Mouse (Mus musculus) liver, embryonic 14.5 days (tissue): ENCODE data around the gene Crlf1. TPM values are rescaled to one million over a fixed set of nuclear protein-coding genes. Genes with fewer than 3 reads are reported as not detected.

Source experiments
- ATAC-seq: fragments of 200-750 bp; cut with Nextera tagmentation; 2 replicates; pipeline ENCODE4 v1.8.0; 2017; ENCODE audit warnings: moderate number of reproducible peaks, mild to moderate bottlenecking, moderate library complexity; ENCODE audit not compliant: insufficient read depth
- DNase-seq, 3 experiments: peaks; one replicate each; pipeline ENCODE4 v3.0.0-alpha.2; 2012 to 2013; ENCODE audit warnings: low read depth in 3 of 3, low spot score in 3 of 3
- H3K27ac ChIP-seq: fragments of 300-500 bp; sonication (generic); 2 replicates; pipeline ENCODE4 v1.5.1; 2014; ENCODE audit warnings: moderate library complexity, mild to moderate bottlenecking, control low read depth, inconsistent platforms
- H3K27me3 ChIP-seq: fragments of 300-500 bp; sonication (generic); 2 replicates; pipeline ENCODE4 v1.6.1; 2014; ENCODE audit warnings: mild to moderate bottlenecking, low read length, moderate library complexity; ENCODE audit not compliant: control insufficient read depth, insufficient read depth
- H3K36me3 ChIP-seq: fragments of 300-500 bp; sonication (generic); replicated peaks from 2 replicates; pipeline ENCODE4 v1.6.1; 2014; ENCODE audit warnings: low read depth; ENCODE audit not compliant: control insufficient read depth, insufficient read depth
- H3K4me1 ChIP-seq, 2 experiments: fragments of 200-500 bp in 1 of 2; fragments of 300-500 bp in 1 of 2; sonication (generic) in 1 of 2; replicated peaks; 2 replicates each; pipeline ENCODE4 v1.6.1; 2012 to 2014; ENCODE audit warnings: antibody characterized with exemption in 1 of 2, inconsistent platforms in 1 of 2, low read length in 1 of 2; ENCODE audit not compliant: control insufficient read depth in 2 of 2, insufficient read depth in 2 of 2
- H3K4me2 ChIP-seq: fragments of 300-500 bp; sonication (generic); 2 replicates; pipeline ENCODE4 v1.6.1; 2014; ENCODE audit warnings: low read depth, mild to moderate bottlenecking, control low read depth, moderate library complexity
- H3K4me3 ChIP-seq, 2 experiments: fragments of 200-500 bp in 1 of 2; fragments of 300-500 bp in 1 of 2; sonication (generic) in 1 of 2; 2 replicates each; pipeline ENCODE4 v1.5.1; 2012 to 2014; ENCODE audit warnings: low read depth in 2 of 2, low read length in 2 of 2, mild to moderate bottlenecking in 2 of 2, control low read depth in 1 of 2, inconsistent platforms in 1 of 2, moderate library complexity in 1 of 2; ENCODE audit not compliant: insufficient read depth in 1 of 2
- H3K9ac ChIP-seq: fragments of 300-500 bp; sonication (generic); replicated peaks from 2 replicates; pipeline ENCODE4 v1.6.1; 2014; ENCODE audit warnings: mild to moderate bottlenecking, control low read depth, moderate library complexity
- H3K9me3 ChIP-seq: fragments of 300-500 bp; sonication (generic); 2 replicates; pipeline ENCODE4 v1.6.1; 2016; ENCODE audit warnings: low read length, mixed read lengths; ENCODE audit not compliant: control insufficient read depth
- CTCF ChIP-seq: IDR thresholded peaks from 2 replicates; pipeline ENCODE4 v1.5.1; 2016; ENCODE audit warnings: antibody characterized with exemption, low read depth, control low read depth
- EP300 ChIP-seq: IDR thresholded peaks from 2 replicates; pipeline ENCODE4 v1.6.1; 2016; ENCODE audit warnings: antibody characterized with exemption, low read depth
- WGBS: fragments of 180-500 bp; shearing (Covaris S2); extraction: QIAGEN DNeasy Blood & Tissue Kit; methylation state at CpG from one replicate; pipeline ENCODE4 v1.1.7; 2014; ENCODE audit not compliant: insufficient replicate concordance; 5-methylcytosine and 5-hydroxymethylcytosine counted together
- polyA plus RNA-seq, 2 experiments: library from polyadenylated mRNA; depleted of rRNA in 1 of 2; stranded (reverse) in 1 of 2; unstranded in 1 of 2; fragments of >200 nt; fragmentation: Nextera tagmentation in 1 of 2; extraction: Ambion mirVana in 1 of 2; gene quantifications; 2 replicates each; pipeline versions ENCODE4 v1.2.1 to v1.2.3; 2012 to 2014

The Crlf1 gene
- polyA plus RNA-seq, 2 experiments: 1.9 to 3.7 TPM

GRCm38 (mm10) chr8:70459636-70460035 is 33.3 kb upstream of the Crlf1 start:
- DNase-seq (no peak), ATAC-seq (no peak)
- H3K27ac ChIP-seq: no peak overlapping the region
- H3K36me3 ChIP-seq: no peaks in the 10 kb centered on the region
- no peak overlapping the region for H3K4me3 ChIP-seq
- TF ChIP-seq EP300 (no peak), CTCF (peak; percentile 45)
- no peak overlapping the region for H3K9ac ChIP-seq
- no peaks in the 10 kb centered on the region for H3K9me3 ChIP-seq
- no peaks in the 10 kb centered on the region for H3K27me3 ChIP-seq
- H3K4me1 ChIP-seq: no peaks in the 10 kb centered on the region
- no peak overlapping the region for H3K4me2 ChIP-seq
- 87% methylated on average over 2 of the region's 2 CpGs for WGBS

GRCm38 (mm10) chr8:70460199-70460598 is 32.8 kb upstream of the Crlf1 start:
- Histone ChIP-seq H3K4me1 (no peaks in the 10 kb centered on the region), H3K4me3 (no peak overlapping the region), H3K27me3 (no peaks in the 10 kb centered on the region), H3K36me3 (no peaks in the 10 kb centered on the region), H3K4me2 (no peak overlapping the region), H3K27ac (no peak overlapping the region), H3K9ac (no peak overlapping the region), H3K9me3 (no peaks in the 10 kb centered on the region)
- TF ChIP-seq CTCF (no peak), EP300 (no peak)
- 79% methylated on average over 5 of the region's 5 CpGs for WGBS
- ATAC-seq: no peak
- no peak for DNase-seq

GRCm38 (mm10) chr8:70460606-70461005 is 32.4 kb upstream of the Crlf1 start:
- no peak for ATAC-seq
- Histone ChIP-seq H3K27ac (no peak overlapping the region), H3K36me3 (no peaks in the 10 kb centered on the region), H3K4me3 (no peak overlapping the region), H3K4me1 (no peaks in the 10 kb centered on the region), H3K27me3 (no peaks in the 10 kb centered on the region), H3K9ac (no peak overlapping the region), H3K9me3 (no peaks in the 10 kb centered on the region), H3K4me2 (no peak overlapping the region)
- 82% methylated on average over 9 of the region's 9 CpGs for WGBS
- TF ChIP-seq CTCF (no peak), EP300 (no peak)
- DNase-seq: no peak

GRCm38 (mm10) chr8:70461765-70462515 is 31.0 kb upstream of the Crlf1 start:
- Histone ChIP-seq H3K4me3 (no peak overlapping the region), H3K27me3 (no peaks in the 10 kb centered on the region), H3K9me3 (no peaks in the 10 kb centered on the region), H3K4me1 (no peaks in the 10 kb centered on the region), H3K4me2 (no peak overlapping the region), H3K9ac (no peak overlapping the region), H3K36me3 (no peaks in the 10 kb centered on the region), H3K27ac (no peak overlapping the region)
- no peak for ATAC-seq
- 80% methylated on average over 16 of the region's 16 CpGs for WGBS
- DNase-seq: no peak
- TF ChIP-seq EP300: no peak
- no peak for TF ChIP-seq CTCF

- no peak overlapping the region for H3K4me3 ChIP-seq
- 82% methylated on average over 8 of the region's 8 CpGs for WGBS
- 0 out of 4 replicates have a peak, but pooled peaks cover 0 to 3% of the 10 kb centered on the region in 2 experiments for H3K4me1 ChIP-seq
- H3K27me3 ChIP-seq: no peaks in the 10 kb centered on the region
- no peak overlapping the region for H3K9ac ChIP-seq
- H3K4me2 ChIP-seq: no peak overlapping the region
- DNase-seq (no peak), ATAC-seq (no peak)
- H3K27ac ChIP-seq: no peak overlapping the region
- TF ChIP-seq EP300: no peak
- TF ChIP-seq CTCF: no peak
- H3K36me3 ChIP-seq: no peaks in the 10 kb centered on the region
- H3K9me3 ChIP-seq: no peaks in the 10 kb centered on the region
Observed at GRCm38 (mm10) chr8:70462516-70462813, 30.5 kb upstream of the Crlf1 start.
